Mouse (Mus musculus) cortical plate, adult 2 months (tissue): ENCODE measurements around the gene Nr4a3.
A peak's percentile ranks its signal among the peaks of the same experiment; 100 is the strongest.

ENCODE experiments used
- CTCF ChIP-seq: fragments of 200-500 bp; IDR thresholded peaks from 2 replicates; pipeline ENCODE4 v1.5.1; 2011; ENCODE audit warnings: mild to moderate bottlenecking, control low read depth, low read length; ENCODE audit not compliant: insufficient read depth; ENCODE audit errors: extremely low read depth
- POLR2A ChIP-seq: fragments of 200-500 bp; IDR thresholded peaks from 2 replicates; pipeline ENCODE4 v1.6.1; 2011; ENCODE audit warnings: mild to moderate bottlenecking, low read length, control low read depth; ENCODE audit not compliant: insufficient read depth; ENCODE audit errors: extremely low read depth

- TF ChIP-seq CTCF: no peak
- TF ChIP-seq POLR2A: peak; percentile 98
Observed at GRCm38 (mm10) chr4:48044491-48045211, at the start of gene Nr4a3.
